Mouse (Mus musculus): ENCODE data around the gene Mars. TPM values are rescaled to one million over a fixed set of nuclear protein-coding genes. Genes with fewer than 3 reads are reported as not detected.

Mars gene
- polyA plus RNA-seq, 1 experiment = 81.9 TPM

- no peak for TF ChIP-seq GATA1 (IDR thresholded peaks at IDR 0.05; ENCODE audit: low read length)
Observed at GRCm38 (mm10) chr10:127285644-127286043, 25.9 kb downstream of the Mars start.

- TF ChIP-seq GATA1 (IDR thresholded peaks at IDR 0.05; ENCODE audit: low read length) = no peak
Observed at GRCm38 (mm10) chr10:127284724-127285500, 26.7 kb downstream of the Mars start.

GRCm38 (mm10) chr10:127284105-127284622, 27.4 kb downstream of the Mars start:
- no peak for TF ChIP-seq GATA1 (IDR thresholded peaks at IDR 0.05; ENCODE audit: low read length)

GRCm38 (mm10) chr10:127282620-127283215, 28.9 kb downstream of the Mars start:
- no peak for TF ChIP-seq GATA1 (IDR thresholded peaks at IDR 0.05; ENCODE audit: low read length)

- TF ChIP-seq GATA1 (IDR thresholded peaks at IDR 0.05; ENCODE audit: low read length) = no peak
Observed at GRCm38 (mm10) chr10:127281316-127281715, 30.3 kb downstream of the Mars start.

GRCm38 (mm10) chr10:127279730-127280129, 31.9 kb downstream of the Mars start:
- no peak for TF ChIP-seq GATA1 (IDR thresholded peaks at IDR 0.05; ENCODE audit: low read length)

GRCm38 (mm10) chr10:127274261-127275022, 37.1 kb downstream of the Mars start:
- TF ChIP-seq GATA1 (IDR thresholded peaks at IDR 0.05; ENCODE audit: low read length) = no peak

GRCm38 (mm10) chr10:127272371-127272770, 39.2 kb downstream of the Mars start:
- TF ChIP-seq GATA1 (IDR thresholded peaks at IDR 0.05; ENCODE audit: low read length) = no peak

GRCm38 (mm10) chr10:127269884-127270283, 41.7 kb downstream of the Mars start:
- TF ChIP-seq GATA1 (IDR thresholded peaks at IDR 0.05; ENCODE audit: low read length) = no peak

GRCm38 (mm10) chr10:127269036-127269435, 42.5 kb downstream of the Mars start:
- no peak for TF ChIP-seq GATA1 (IDR thresholded peaks at IDR 0.05; ENCODE audit: low read length)

- no peak for TF ChIP-seq GATA1 (IDR thresholded peaks at IDR 0.05; ENCODE audit: low read length)
Observed at GRCm38 (mm10) chr10:127268401-127268800, 43.2 kb downstream of the Mars start.

- no peak for TF ChIP-seq GATA1 (IDR thresholded peaks at IDR 0.05; ENCODE audit: low read length)
Observed at GRCm38 (mm10) chr10:127267318-127267717, 44.3 kb downstream of the Mars start.

- TF ChIP-seq GATA1 (IDR thresholded peaks at IDR 0.05; ENCODE audit: low read length) = no peak
Observed at GRCm38 (mm10) chr10:127266112-127267091, 45.2 kb downstream of the Mars start, which contains the start of gene Dctn2. TSS of gene Dctn2 (plus strand) at chr10:127266368.

GRCm38 (mm10) chr10:127265727-127266111, 45.9 kb downstream of the Mars start:
- TF ChIP-seq GATA1 (IDR thresholded peaks at IDR 0.05; ENCODE audit: low read length) = no peak

GRCm38 (mm10) chr10:127264971-127265370, 46.6 kb downstream of the Mars start:
- TF ChIP-seq GATA1 (IDR thresholded peaks at IDR 0.05; ENCODE audit: low read length) = no peak
